26 mouse cellular contexts compared by ENCODE assay signal in genomic region chr17:30796616-30797015, GRCm38 (mm10).
"Had no signal": no experiment of that assay in that cellular context is flagged by ENCODE, and none has a peak within 500 bp of the region (broad histone marks: within the 10 kb centered on the region; RNA-seq: fewer than 3 reads in every experiment).

No protein-coding gene starts in this region.

- H3K4me1 ChIP-seq: embryonic facial prominence, embryonic 10.5 days; embryonic facial prominence, embryonic 12.5 days; embryonic facial prominence, embryonic 13.5 days; embryonic facial prominence, embryonic 15.5 days; forebrain, embryonic 10.5 days; forebrain, embryonic 12.5 days; forebrain, embryonic 13.5 days had no signal

- H3K4me3 ChIP-seq: embryonic facial prominence, embryonic 10.5 days; embryonic facial prominence, embryonic 12.5 days; embryonic facial prominence, embryonic 13.5 days; embryonic facial prominence, embryonic 15.5 days; erythroblast, embryonic 14.5 days; forebrain, embryonic 10.5 days; forebrain, embryonic 12.5 days; forebrain, embryonic 13.5 days; forebrain, embryonic 15.5 days; gastrocnemius, adult 2 months; heart, adult 2 months had no signal

- H3K27ac ChIP-seq: embryonic facial prominence, embryonic 10.5 days; embryonic facial prominence, embryonic 12.5 days; embryonic facial prominence, embryonic 13.5 days; embryonic facial prominence, embryonic 15.5 days; forebrain, embryonic 10.5 days; forebrain, embryonic 12.5 days; forebrain, embryonic 13.5 days; forebrain, embryonic 15.5 days; gastrocnemius, adult 2 months; heart, adult 2 months had no signal

- H3K9me3 ChIP-seq: embryonic facial prominence, embryonic 10.5 days; embryonic facial prominence, embryonic 12.5 days; embryonic facial prominence, embryonic 13.5 days; embryonic facial prominence, embryonic 15.5 days; forebrain, embryonic 10.5 days; forebrain, embryonic 12.5 days; forebrain, embryonic 13.5 days; forebrain, embryonic 15.5 days had no signal

- DNase-seq: cerebellum, adult 2 months; cerebellum, adult 8-10 months; cerebellum, adult 9-10 months; cerebellum, adult 9-11 months; cerebellum, postnatal 10 days; cerebellum, postnatal 14 days; cerebellum, postnatal 25 days; cerebellum, postnatal 36 days; embryo, embryonic 11 days; forebrain, postnatal 0 days; gastrocnemius, adult 2 months; gastrocnemius, postnatal 10 days; gastrocnemius, postnatal 14 days; gastrocnemius, postnatal 25 days; gastrocnemius, postnatal 36 days; heart, adult 18-20 months; heart, adult 2 months had no signal

- H3K36me3 ChIP-seq: embryonic facial prominence, embryonic 10.5 days; embryonic facial prominence, embryonic 12.5 days; embryonic facial prominence, embryonic 13.5 days; embryonic facial prominence, embryonic 15.5 days; forebrain, embryonic 10.5 days; forebrain, embryonic 12.5 days; forebrain, embryonic 15.5 days had no signal

- H3K27me3 ChIP-seq: embryonic facial prominence, embryonic 12.5 days; embryonic facial prominence, embryonic 13.5 days; embryonic facial prominence, embryonic 15.5 days; forebrain, embryonic 12.5 days; forebrain, embryonic 13.5 days; forebrain, embryonic 15.5 days had no signal
